Mouse (Mus musculus): ENCODE data around the gene Tex261. TPM values are rescaled to one million over a fixed set of nuclear protein-coding genes. Genes with fewer than 3 reads are reported as not detected.
A peak's percentile ranks its signal among the peaks of the same experiment; 100 is the strongest.
"Not testable (repeated sequence)": the region's sequence is repeated elsewhere in the genome, so short reads cannot be mapped to it uniquely, and the experiment has no call there.

Tex261 gene
- polyA plus RNA-seq, 1 experiment: not detected

DNA sequence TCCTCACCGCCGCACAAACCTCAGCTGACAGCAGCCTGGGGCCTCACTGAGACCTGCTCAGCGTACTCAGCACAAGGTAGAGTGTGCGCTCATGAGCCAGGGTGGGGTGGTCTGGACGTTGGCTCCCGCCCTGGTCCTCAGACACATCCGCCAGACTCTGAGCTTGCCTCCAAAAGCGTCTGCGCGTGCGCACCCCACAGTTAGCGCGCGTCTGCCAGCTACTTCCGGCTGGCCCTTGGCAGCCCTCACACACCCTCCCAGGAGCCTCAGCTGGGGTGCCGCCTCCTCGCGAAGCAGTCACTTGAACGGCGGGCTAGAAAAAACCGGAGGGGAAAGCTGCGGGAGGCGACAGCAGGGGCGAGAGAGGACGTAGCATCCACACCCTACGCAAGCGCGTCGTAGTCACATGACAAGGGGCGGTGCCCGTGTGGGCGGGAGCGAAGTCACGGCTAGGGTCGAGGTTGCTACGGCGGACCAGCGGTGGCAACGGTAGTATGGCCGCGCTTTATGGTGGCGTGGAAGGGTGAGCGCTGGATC is 19.2 kb upstream of the Tex261 start, which contains the start of gene Nagk:
Nagk (plus strand) TSS at position 223 of the 537 bp plus-strand sequence.
- H3K27ac ChIP-seq (ENCODE audit: insufficient read depth, low read depth, low read length): peak within 1 kb of the TSS; percentile 93
- 0 out of 2 replicates have a peak, but pooled peaks cover 2% of the 10 kb centered on the region for H3K4me1 ChIP-seq (ENCODE audit: control insufficient read depth, insufficient read depth, low read length)
- peak within 1 kb of the TSS; percentile 72 for H3K4me3 ChIP-seq (ENCODE audit: insufficient read depth, low read depth, low read length)
- TF ChIP-seq POLR2A (IDR thresholded peaks at IDR 0.05; ENCODE audit: insufficient read depth, low read depth, low read length) (peak; percentile 67), CTCF (IDR thresholded peaks at IDR 0.05; ENCODE audit: insufficient read depth, low read depth, low read length) (no peak)
- WGBS: under 1% methylated on average over 43 of the region's 43 CpGs

DNA sequence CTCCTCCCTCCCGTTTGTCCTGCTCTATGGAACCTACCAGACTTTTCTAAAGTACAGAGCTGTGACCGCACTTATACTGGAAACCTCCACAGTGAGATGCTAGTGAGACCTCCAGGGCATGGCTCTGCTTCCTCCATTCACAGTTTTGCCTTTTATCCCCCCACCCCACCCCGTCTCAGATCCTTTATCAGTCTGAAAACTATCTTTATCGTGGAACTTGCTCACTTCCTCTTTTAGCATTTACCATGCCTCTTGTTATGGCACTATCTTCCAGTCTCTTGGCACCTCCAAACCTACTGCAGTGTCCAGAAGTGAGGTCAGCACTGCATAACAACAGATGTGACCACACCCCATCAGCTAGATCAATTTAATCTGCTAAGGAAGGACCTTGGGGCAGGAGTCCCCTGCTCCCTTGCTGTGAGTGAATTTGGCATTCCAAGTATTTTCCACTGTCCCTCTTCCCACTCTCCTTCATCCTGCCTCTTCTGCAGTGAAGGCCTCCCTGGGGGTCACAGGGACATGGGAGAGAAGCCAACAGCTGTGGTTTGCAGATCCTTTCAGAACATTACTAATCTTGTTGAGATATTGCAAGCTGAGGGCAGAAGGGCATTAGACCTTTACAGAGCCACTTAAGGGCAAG is 15.8 kb upstream of the Tex261 start:
- Histone ChIP-seq H3K4me1 (ENCODE audit: control insufficient read depth, insufficient read depth, low read length) (0 out of 2 replicates have a peak, but pooled peaks cover 2% of the 10 kb centered on the region), H3K27ac (ENCODE audit: insufficient read depth, low read depth, low read length) (no peak overlapping the region), H3K4me3 (ENCODE audit: insufficient read depth, low read depth, low read length) (no peak overlapping the region)
- WGBS: 70% methylated on average over 4 of the region's 4 CpGs
- TF ChIP-seq POLR2A (IDR thresholded peaks at IDR 0.05; ENCODE audit: insufficient read depth, low read depth, low read length): no peak
- no peak for TF ChIP-seq CTCF (IDR thresholded peaks at IDR 0.05; ENCODE audit: insufficient read depth, low read depth, low read length)

DNA sequence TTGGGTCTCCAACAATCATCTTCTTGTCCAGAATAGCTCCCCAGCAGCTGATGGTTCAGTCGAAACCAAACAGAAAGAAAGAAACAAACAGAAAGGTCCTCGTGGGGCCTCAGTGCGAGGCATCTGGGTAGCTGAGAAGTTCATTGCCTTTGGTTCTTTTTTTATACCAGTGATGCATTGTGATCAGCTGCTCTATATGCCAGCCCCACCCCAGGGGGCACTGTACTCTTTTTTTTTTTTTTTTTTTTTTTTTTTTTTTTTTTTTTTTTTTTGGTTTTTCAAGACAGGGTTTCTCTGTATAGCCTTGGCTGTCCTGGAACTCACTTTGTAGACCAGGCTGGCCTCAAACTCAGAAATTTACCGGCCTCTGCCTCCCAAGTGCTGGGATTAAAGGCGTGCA is 14.9 kb upstream of the Tex261 start:
- not testable (repeated sequence) for H3K27ac ChIP-seq (ENCODE audit: insufficient read depth, low read depth, low read length); H3K4me1 ChIP-seq (ENCODE audit: control insufficient read depth, insufficient read depth, low read length); H3K4me3 ChIP-seq (ENCODE audit: insufficient read depth, low read depth, low read length)
- 82% methylated on average over 5 of the region's 5 CpGs for WGBS

DNA sequence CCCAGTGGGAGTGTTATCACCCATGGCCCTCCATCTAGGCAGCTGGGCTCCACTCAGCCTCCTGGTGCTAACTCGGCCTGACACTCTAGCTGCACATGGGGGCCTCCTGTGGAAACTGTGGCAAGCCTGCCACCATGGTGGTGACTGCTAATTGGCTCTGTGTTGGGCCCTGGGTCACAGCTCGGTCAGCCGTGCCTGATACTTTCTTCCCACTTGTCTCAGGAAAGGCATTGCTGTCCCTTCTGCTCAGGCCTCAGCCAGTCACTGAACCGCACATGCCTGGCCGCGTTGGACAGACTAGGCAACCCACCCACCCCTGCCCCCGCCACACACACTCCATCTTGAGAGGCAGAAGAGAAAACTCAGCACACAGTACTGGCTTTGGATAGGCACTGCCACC is 12.9 kb upstream of the Tex261 start:
- no peak overlapping the region for H3K27ac ChIP-seq (ENCODE audit: insufficient read depth, low read depth, low read length)
- no peaks in the 10 kb centered on the region for H3K4me1 ChIP-seq (ENCODE audit: control insufficient read depth, insufficient read depth, low read length)
- no peak overlapping the region for H3K4me3 ChIP-seq (ENCODE audit: insufficient read depth, low read depth, low read length)
- 55% methylated on average over 7 of the region's 7 CpGs for WGBS
- TF ChIP-seq POLR2A (IDR thresholded peaks at IDR 0.05; ENCODE audit: insufficient read depth, low read depth, low read length) (no peak), CTCF (IDR thresholded peaks at IDR 0.05; ENCODE audit: insufficient read depth, low read depth, low read length) (no peak)

DNA sequence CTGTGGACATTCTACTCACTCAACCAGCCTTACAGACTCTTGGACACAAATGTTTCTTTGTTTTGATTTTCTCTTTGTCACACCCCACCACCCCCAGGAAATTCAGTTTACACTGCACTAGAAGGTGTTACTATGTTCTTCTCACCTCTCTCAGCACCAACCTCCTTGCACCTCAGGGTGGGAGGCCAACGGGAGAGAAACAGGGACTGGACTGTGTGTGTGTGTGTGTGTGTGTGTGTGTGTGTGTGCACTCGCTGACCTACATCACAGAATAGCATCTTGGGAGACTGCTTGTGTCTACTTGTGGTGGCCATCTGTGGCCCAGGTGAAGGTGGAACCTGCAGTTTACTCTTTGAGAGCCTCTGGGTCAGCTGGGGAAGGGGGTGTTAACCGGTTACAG is 10.8 kb upstream of the Tex261 start:
- H3K27ac ChIP-seq (ENCODE audit: insufficient read depth, low read depth, low read length): no peak overlapping the region
- 82% methylated on average over 3 of the region's 3 CpGs for WGBS
- no peak overlapping the region for H3K4me3 ChIP-seq (ENCODE audit: insufficient read depth, low read depth, low read length)
- no peaks in the 10 kb centered on the region for H3K4me1 ChIP-seq (ENCODE audit: control insufficient read depth, insufficient read depth, low read length)
- TF ChIP-seq POLR2A (IDR thresholded peaks at IDR 0.05; ENCODE audit: insufficient read depth, low read depth, low read length): no peak
- no peak for TF ChIP-seq CTCF (IDR thresholded peaks at IDR 0.05; ENCODE audit: insufficient read depth, low read depth, low read length)

DNA sequence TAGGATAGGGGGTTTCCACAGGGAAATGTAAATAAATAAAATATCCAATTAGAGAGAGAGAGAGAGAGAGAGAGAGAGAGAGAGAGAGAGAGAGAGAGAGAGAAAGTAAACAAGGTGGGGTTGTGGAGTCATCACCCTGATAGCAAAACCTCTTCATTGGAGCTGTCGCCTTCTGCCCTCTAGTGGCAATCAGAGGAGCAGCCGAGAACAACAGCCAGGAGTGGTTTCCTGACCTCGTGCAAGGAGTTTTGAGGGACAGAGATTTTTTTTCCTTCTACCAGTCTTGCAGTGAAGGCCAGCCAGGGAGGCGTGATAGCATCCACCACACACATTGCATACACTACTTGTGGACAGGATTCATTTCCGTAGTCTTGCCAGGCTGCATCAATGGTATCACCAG is 3.4 kb upstream of the Tex261 start:
- Histone ChIP-seq H3K27ac (ENCODE audit: insufficient read depth, low read depth, low read length) (no peak overlapping the region), H3K4me1 (ENCODE audit: control insufficient read depth, insufficient read depth, low read length) (peaks cover 10% of the 10 kb centered on the region)
- TF ChIP-seq CTCF (IDR thresholded peaks at IDR 0.05; ENCODE audit: insufficient read depth, low read depth, low read length) (peak; percentile 52; the same call in 1 of the 2 replicates), POLR2A (IDR thresholded peaks at IDR 0.05; ENCODE audit: insufficient read depth, low read depth, low read length) (no peak)

DNA sequence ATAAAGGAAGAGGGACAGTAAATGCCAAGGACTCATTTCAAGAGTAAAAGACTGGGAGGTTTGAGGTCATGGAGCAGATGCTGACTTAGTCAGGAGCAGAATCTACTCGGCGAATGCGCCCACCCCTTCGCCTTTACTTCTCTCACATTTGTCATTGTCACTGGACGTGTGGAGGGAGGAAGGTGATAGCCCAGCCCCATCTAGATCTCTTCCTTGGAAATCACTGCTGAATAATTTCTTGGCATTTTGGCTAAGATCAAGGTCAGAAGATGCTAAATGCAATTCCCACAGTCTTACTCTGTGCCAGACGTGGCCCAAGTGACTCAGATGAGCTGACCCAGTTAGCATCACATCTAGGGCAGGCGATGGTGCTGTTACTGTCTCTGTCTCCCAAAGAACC is 2.7 kb upstream of the Tex261 start:
- Histone ChIP-seq H3K27ac (ENCODE audit: insufficient read depth, low read depth, low read length) (no peak overlapping the region), H3K4me1 (ENCODE audit: control insufficient read depth, insufficient read depth, low read length) (peaks cover 16% of the 10 kb centered on the region), H3K4me3 (ENCODE audit: insufficient read depth, low read depth, low read length) (no peak overlapping the region)
- TF ChIP-seq CTCF (IDR thresholded peaks at IDR 0.05; ENCODE audit: insufficient read depth, low read depth, low read length) (no peak), POLR2A (IDR thresholded peaks at IDR 0.05; ENCODE audit: insufficient read depth, low read depth, low read length) (no peak)
- WGBS: 84% methylated on average over 7 of the region's 7 CpGs

More for the DNA sequence above, 3.4 kb upstream of the Tex261 start:
- WGBS: 6% methylated on average over 5 of the region's 5 CpGs
- no peak overlapping the region for H3K4me3 ChIP-seq (ENCODE audit: insufficient read depth, low read depth, low read length)

DNA sequence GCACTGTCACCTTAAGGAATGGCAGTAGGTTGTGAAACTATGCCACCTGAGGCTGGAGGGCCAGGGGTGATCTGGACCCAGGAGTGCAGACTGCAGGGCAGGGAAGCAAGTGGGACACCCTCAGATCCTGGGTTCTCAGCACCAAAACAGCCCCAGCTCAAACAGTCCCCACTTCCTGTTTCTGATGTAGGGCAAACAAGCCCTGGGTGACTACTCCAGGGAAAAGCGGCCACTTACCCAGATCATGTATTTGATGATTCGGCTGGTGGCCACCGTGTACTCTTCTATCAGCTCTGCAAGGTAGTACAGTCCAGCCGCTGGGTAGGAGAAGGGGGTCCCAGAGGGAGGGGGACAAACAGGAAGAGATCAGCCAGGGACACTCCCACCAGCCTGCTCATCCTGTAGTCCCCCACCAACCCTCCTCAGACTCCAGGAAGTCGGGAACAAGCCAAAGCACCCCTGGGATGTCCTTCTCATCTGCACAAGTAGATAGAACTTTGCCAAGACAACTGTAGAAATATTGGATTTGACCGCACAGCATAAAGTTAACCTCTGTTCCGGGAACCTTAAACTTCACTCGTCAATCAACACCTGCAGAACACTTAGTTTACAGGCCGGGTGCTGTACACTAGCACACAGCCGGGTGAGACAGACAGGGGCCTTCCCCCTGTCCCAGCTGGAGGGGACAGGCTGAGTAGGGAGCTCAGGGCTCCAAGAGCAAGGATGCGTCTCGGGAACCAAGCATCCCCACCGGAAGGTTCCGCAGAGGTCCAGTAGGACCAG is 641 bp downstream of the Tex261 start:
- H3K27ac ChIP-seq (ENCODE audit: insufficient read depth, low read depth, low read length): no peak overlapping the region
- peaks cover 18% of the 10 kb centered on the region for H3K4me1 ChIP-seq (ENCODE audit: control insufficient read depth, insufficient read depth, low read length)
- TF ChIP-seq CTCF (IDR thresholded peaks at IDR 0.05; ENCODE audit: insufficient read depth, low read depth, low read length): no peak
- TF ChIP-seq POLR2A (IDR thresholded peaks at IDR 0.05; ENCODE audit: insufficient read depth, low read depth, low read length): no peak
- H3K4me3 ChIP-seq (ENCODE audit: insufficient read depth, low read depth, low read length): peak overlapping the region; percentile 87
- 1% methylated on average over 14 of the region's 14 CpGs for WGBS

DNA sequence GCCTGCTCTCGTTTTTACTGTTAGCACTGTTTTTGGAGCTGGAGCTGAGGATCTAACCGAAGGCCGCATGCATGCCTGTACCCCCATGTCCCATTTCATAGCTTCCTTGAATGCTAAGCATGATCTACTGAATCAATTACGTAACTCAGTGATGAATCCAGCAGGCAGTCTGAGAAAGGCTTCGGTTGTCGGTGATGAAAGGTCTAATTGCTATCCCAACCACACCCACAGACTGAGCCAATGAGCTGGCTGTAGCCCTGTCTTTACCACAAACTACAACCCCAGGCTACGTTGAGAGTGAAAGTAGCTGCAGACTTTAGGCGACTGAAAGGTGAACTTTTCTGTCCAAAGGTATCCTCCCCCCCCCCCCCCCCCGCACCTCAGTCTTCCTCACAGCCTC is 1.5 kb downstream of the Tex261 start:
- Histone ChIP-seq H3K4me1 (ENCODE audit: control insufficient read depth, insufficient read depth, low read length) (peaks cover 18% of the 10 kb centered on the region), H3K4me3 (ENCODE audit: insufficient read depth, low read depth, low read length) (no peak overlapping the region), H3K27ac (ENCODE audit: insufficient read depth, low read depth, low read length) (no peak overlapping the region)
- TF ChIP-seq POLR2A (IDR thresholded peaks at IDR 0.05; ENCODE audit: insufficient read depth, low read depth, low read length): no peak
- no peak for TF ChIP-seq CTCF (IDR thresholded peaks at IDR 0.05; ENCODE audit: insufficient read depth, low read depth, low read length)
- WGBS: 43% methylated on average over 9 of the region's 9 CpGs
